Mouse (Mus musculus) cerebellum, adult 2 months (tissue): ENCODE measurements around the gene Mettl16. TPM values are rescaled to one million over a fixed set of nuclear protein-coding genes. Genes with fewer than 3 reads are reported as not detected.

ENCODE experiments used
- DNase-seq, 2 experiments: peaks; one replicate each; pipeline ENCODE4 v3.0.0; 2021
- H3K27ac ChIP-seq: fragments of 200-500 bp; 2 replicates; pipeline ENCODE4 v1.5.1; 2012; ENCODE audit warnings: low read length, control low read depth, inconsistent platforms; ENCODE audit not compliant: insufficient read depth
- H3K27me3 ChIP-seq: fragments of 200-500 bp; 2 replicates; pipeline ENCODE4 v1.6.1; 2012; ENCODE audit warnings: inconsistent platforms, mild to moderate bottlenecking, low read length, moderate library complexity; ENCODE audit not compliant: control insufficient read depth, insufficient read depth
- H3K4me1 ChIP-seq: fragments of 200-500 bp; 2 replicates; pipeline ENCODE4 v1.6.1; 2011; ENCODE audit warnings: low read length; ENCODE audit not compliant: control insufficient read depth, insufficient read depth
- H3K4me3 ChIP-seq: fragments of 200-500 bp; replicated peaks from 2 replicates; pipeline ENCODE3; 2011; ENCODE audit warnings: mild to moderate bottlenecking, low read depth, low read length, control low read depth; ENCODE audit not compliant: insufficient read depth
- CTCF ChIP-seq: fragments of 200-500 bp; IDR thresholded peaks from 2 replicates; pipeline ENCODE4 v1.5.1; 2011; ENCODE audit warnings: low read depth, mild to moderate bottlenecking, control low read depth, low read length, moderate library complexity, borderline replicate concordance; ENCODE audit not compliant: insufficient read depth
- POLR2A ChIP-seq: fragments of 200-500 bp; IDR thresholded peaks from 2 replicates; pipeline ENCODE4 v1.6.1; 2011; ENCODE audit warnings: low read length, control low read depth, borderline replicate concordance; ENCODE audit not compliant: insufficient read depth
- WGBS: fragments of 180-500 bp; shearing (Covaris S2); methylation state at CpG from one replicate; pipeline ENCODE4 v1.1.7; 2018; 5-methylcytosine and 5-hydroxymethylcytosine counted together
- polyA plus RNA-seq: library from polyadenylated mRNA; depleted of rRNA; stranded (reverse); fragments of >200 nt; gene quantifications from 2 replicates; pipeline ENCODE4 v1.2.3, GENCODE M21; 2012

Mettl16 gene
- polyA plus RNA-seq, 1 experiment = 18.5 TPM

DNA sequence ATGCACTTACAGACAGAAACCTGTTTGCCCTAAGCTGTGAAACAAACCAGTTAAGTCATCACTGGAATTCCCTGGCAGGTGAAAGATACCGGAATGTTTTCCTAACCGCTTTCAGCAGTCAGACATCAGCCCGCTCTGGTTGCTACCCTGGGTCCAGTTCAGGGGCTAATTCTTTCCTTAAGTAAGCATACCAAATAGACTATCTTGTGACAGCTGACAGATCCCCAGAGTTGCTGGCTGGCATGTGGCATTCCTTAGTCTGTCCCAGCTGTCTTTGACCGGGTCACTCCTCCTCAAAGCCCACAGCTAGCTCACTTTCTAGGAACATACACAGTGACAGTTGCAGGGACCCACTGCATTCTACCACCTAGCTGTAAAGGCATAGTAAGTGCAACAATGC lies 22.6 kb upstream of the Mettl16 start:
- H3K27me3 ChIP-seq = no peaks in the 10 kb centered on the region
- TF ChIP-seq CTCF (no peak), POLR2A (no peak)
- WGBS = 68% methylated on average over 4 of the region's 4 CpGs

DNA sequence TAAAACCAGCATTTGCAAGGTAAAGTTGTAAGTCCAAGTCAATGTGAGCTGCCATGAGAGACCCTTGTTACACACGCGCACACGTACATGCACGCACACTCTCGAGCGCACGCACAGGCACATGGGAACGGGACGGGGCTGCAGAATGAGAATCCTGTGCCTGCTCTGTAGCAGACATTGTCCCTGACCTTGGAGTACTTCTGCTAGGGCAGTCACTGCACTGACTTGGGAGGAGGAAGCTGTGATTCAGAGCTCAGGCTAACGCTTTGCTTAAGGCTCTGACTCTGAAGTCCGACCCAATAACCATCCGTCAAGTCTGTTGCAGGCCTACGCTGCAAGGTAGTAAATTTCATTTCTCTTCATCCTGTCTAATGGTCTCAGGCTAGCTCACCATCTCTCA lies 21.4 kb upstream of the Mettl16 start:
- TF ChIP-seq POLR2A = no peak
- TF ChIP-seq CTCF = no peak
- H3K27ac ChIP-seq = no peak overlapping the region
- no peaks in the 10 kb centered on the region for H3K4me1 ChIP-seq
- H3K4me3 ChIP-seq = no peak overlapping the region
- no peaks in the 10 kb centered on the region for H3K27me3 ChIP-seq
- WGBS = 94% methylated on average over 13 of the region's 13 CpGs
- DNase-seq = no peak

More for the DNA sequence above, 22.6 kb upstream of the Mettl16 start:
- DNase-seq = no peak
- Histone ChIP-seq H3K4me1 (no peaks in the 10 kb centered on the region), H3K27ac (no peak overlapping the region), H3K4me3 (no peak overlapping the region)

DNA sequence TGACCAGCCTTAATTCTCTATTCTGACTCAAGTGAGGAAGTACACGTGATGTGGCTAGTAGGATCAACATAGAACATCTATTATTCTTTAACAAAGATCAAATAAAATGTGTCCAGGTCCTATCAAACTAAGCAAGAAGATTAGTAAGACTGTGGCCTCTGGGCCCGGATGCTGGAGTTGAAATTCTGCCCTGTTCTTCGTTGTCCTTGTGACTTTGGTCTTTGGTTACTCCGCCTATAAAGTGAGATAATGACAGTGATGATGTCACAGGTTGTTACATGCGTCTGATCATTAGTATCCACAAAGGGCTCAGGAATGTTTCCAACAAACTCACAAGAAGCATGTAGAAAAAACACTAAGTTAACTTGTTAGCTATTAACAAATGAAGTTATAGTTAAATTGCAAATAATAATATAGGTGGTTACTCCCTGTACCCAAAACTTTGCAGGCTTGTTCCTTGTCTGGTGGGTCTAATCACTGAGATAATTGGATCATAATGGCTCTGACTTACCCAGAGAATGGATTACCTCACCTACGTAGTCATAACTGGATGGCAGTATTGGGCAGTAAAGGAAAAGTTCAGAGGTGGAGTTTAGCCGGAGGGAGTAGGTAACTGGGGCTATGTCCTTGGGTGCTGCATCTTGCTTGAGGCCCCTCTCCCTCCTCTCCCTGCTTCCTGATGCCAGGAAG lies 19.8 kb upstream of the Mettl16 start:
- WGBS = 88% methylated on average over 7 of the region's 7 CpGs
- Histone ChIP-seq H3K4me1 (no peaks in the 10 kb centered on the region), H3K27me3 (no peaks in the 10 kb centered on the region), H3K4me3 (no peak overlapping the region), H3K27ac (peak overlapping the region; percentile 47; the same call in 1 of the 2 replicates)
- no peak for TF ChIP-seq CTCF
- no peak for TF ChIP-seq POLR2A
- no peak for DNase-seq

DNA sequence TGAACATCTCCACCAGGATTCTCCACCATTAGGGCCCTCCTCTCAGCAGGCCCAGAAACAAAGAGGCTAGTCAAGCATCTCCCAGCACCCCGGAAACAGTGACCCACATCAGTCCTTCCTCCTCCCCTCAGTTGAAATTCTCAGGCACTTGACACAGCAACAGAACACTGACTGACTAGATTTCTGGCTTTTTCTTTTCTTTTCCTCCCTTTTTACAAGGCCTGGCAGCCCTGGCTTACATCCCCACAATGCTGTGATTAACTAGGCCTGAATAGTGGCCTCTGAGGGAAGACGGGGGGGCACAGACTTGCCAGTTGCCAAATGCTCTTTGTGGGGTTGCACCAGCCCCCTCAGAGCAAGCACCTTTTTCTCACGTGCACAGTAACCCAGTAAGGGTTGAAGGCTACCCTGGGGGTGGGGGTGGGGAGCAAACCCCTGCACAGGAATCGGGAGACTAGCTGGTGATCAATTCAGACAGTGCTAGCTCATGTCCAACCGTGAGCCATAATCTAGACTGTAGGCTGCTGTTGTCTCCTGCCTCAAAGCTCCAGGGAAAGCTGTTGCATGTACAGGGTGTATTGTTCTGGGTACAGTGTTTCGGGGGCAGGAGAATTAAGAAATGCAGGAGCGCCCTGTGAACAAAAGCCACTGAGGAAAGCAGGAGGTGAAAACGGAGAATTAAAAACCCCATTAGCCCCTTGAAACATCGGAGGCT lies 19.1 kb upstream of the Mettl16 start:
- Histone ChIP-seq H3K27ac (peak overlapping the region; percentile 47; the same call in 1 of the 2 replicates), H3K4me3 (no peak overlapping the region), H3K4me1 (no peaks in the 10 kb centered on the region), H3K27me3 (no peaks in the 10 kb centered on the region)
- no peak for TF ChIP-seq CTCF
- TF ChIP-seq POLR2A = no peak
- 53% methylated on average over 9 of the region's 9 CpGs for whole genome bisulfite sequencing
- DNase-seq = peak in 1 of 2 experiments; percentile 14

DNA sequence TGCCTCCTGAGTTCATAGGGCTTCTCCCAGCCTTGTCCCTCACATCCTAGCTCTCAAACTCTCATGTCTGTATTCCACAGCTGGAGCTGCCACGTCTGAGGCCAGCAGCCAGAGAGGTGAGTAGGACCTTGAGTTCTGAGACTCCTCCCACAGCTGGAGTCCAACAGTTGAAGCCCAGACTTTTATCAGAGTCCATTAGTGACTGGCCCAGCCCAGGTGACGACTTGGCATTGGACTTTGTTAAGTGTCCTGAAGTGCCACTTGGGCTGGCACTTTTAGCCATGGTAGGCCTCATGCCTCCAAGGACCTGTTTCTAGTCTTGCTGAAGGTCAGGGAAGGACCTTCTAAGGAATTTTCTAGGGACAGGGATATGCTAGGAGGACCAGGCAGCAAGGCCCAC lies 14.0 kb upstream of the Mettl16 start:
- H3K27ac ChIP-seq = no peak overlapping the region
- no peaks in the 10 kb centered on the region for H3K4me1 ChIP-seq
- 80% methylated on average over 2 of the region's 2 CpGs for WGBS
- DNase-seq = no peak
- TF ChIP-seq CTCF = no peak
- TF ChIP-seq POLR2A = no peak
- H3K4me3 ChIP-seq = no peak overlapping the region
- H3K27me3 ChIP-seq = no peaks in the 10 kb centered on the region

DNA sequence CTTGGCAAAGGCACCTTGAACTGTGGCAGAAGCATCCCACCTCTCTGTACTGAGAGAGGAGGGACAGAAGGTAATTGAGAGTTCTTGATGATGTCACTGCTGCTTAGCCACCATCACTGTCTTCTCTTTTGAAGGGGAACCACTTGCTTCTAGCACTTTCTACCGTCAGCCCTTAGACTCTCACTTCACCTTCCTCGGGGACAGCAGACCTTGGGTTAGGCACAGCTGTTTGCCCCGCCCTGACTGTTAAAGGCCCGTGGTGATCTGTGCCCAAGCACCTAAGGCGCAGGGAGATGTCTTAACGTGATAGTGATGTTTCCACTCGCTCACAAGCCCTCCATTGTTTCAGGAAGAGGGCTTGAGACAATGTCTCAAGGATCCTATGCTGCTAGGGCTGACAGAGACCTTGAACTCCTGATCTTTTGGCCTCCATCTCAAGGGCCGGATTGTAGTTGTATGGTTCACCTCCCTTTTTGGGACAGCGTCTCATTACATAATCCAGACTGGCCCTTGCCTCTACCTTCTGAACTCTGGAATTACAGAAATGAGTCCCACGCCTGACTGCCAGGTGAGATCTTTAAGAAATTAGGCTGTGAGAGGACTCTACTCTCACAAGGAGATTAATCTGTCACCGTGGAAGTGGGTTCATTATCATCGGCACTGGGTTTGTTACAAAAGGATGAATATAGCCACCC lies 9.5 kb upstream of the Mettl16 start:
- TF ChIP-seq CTCF = no peak
- TF ChIP-seq POLR2A = no peak
- Histone ChIP-seq H3K27ac (no peak overlapping the region), H3K27me3 (no peaks in the 10 kb centered on the region), H3K4me1 (no peaks in the 10 kb centered on the region), H3K4me3 (no peak overlapping the region)
- 76% methylated on average over 12 of the region's 12 CpGs for WGBS
- DNase-seq = no peak

DNA sequence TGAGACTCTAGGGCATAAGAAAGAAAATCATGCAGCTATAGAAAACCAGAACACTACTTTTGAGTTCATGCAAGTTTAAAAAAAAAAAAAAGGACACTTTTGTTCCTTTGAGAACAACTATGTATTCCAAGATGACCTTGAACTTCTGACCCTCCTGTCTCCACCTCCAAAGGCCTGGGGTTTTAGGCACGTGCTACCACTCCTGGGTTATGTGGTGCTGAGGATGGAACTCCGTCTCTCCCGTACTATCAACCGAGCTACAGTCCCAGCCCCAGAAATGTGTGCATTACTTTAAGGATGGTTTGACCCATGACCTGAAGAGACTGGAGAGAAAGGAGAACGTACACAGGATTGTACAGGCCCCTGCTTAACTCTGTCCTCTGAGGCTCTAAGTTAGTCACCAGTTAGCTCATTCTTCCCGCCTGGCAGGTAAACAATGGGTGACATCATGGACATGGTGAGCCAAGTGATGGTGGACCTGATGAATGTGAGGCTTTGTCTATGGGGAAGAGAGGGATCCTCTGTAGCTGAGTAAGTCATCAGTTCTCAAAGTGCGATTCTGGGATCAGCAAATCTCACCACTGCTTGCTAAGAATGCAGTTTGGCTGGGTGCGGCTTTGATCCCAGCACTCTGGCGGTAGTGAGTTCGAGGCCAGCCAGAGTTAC lies 6.5 kb upstream of the Mettl16 start:
- H3K27me3 ChIP-seq = no peaks in the 10 kb centered on the region
- no peaks in the 10 kb centered on the region for H3K4me1 ChIP-seq
- H3K27ac ChIP-seq = no peak overlapping the region
- peak in 1 of 2 experiments; percentile 17 for DNase-seq
- TF ChIP-seq POLR2A = no peak
- TF ChIP-seq CTCF = no peak
- WGBS = 79% methylated on average over 10 of the region's 10 CpGs
- no peak overlapping the region for H3K4me3 ChIP-seq
